Mouse (Mus musculus) neural tube, embryonic 14.5 days (tissue): Measurements from ENCODE around the gene Ap5s1. TPM values are rescaled to one million over a fixed set of nuclear protein-coding genes. Genes with fewer than 3 reads are reported as not detected.

Source experiments
- ATAC-seq: fragments of 200-750 bp; cut with Nextera tagmentation; 2 replicates; pipeline ENCODE4 v1.8.0; 2017; ENCODE audit warnings: low read depth, mild to moderate bottlenecking, moderate TSS enrichment, moderate library complexity
- H3K27ac ChIP-seq: fragments of 300-500 bp; sonication (generic); 2 replicates; pipeline ENCODE4 v1.5.1; 2014; ENCODE audit warnings: low read depth, mild to moderate bottlenecking, control low read depth, low read length, moderate library complexity, mixed read lengths
- H3K27me3 ChIP-seq: fragments of 300-500 bp; sonication (generic); 2 replicates; pipeline ENCODE4 v1.6.1; 2014; ENCODE audit warnings: low read length; ENCODE audit not compliant: control insufficient read depth, insufficient read depth
- H3K36me3 ChIP-seq: fragments of 300-500 bp; sonication (generic); 2 replicates; pipeline ENCODE4 v1.6.1; 2014; ENCODE audit warnings: low read length, mixed read lengths; ENCODE audit not compliant: control insufficient read depth, insufficient read depth
- H3K4me1 ChIP-seq: fragments of 300-500 bp; sonication (generic); 2 replicates; pipeline ENCODE4 v1.6.1; 2014; ENCODE audit warnings: low read length; ENCODE audit not compliant: control insufficient read depth, insufficient read depth
- H3K4me2 ChIP-seq: fragments of 300-500 bp; sonication (generic); 2 replicates; pipeline ENCODE4 v1.6.1; 2014; ENCODE audit warnings: mild to moderate bottlenecking, low read depth, low read length, control low read depth
- H3K4me3 ChIP-seq: fragments of 300-500 bp; sonication (generic); 2 replicates; pipeline ENCODE4 v1.5.1; 2014; ENCODE audit warnings: low read depth, low read length, control low read depth, mixed read lengths
- H3K9ac ChIP-seq: fragments of 300-500 bp; sonication (generic); replicated peaks from 2 replicates; pipeline ENCODE4 v1.6.1; 2014; ENCODE audit warnings: low read depth, mild to moderate bottlenecking, control low read depth, low read length, mixed read lengths
- H3K9me3 ChIP-seq: fragments of 300-500 bp; sonication (generic); 2 replicates; pipeline ENCODE4 v1.6.1; 2016; ENCODE audit warnings: low read length; ENCODE audit not compliant: control insufficient read depth
- WGBS: fragments of 180-500 bp; shearing (Covaris S2); extraction: QIAGEN DNeasy Blood & Tissue Kit; methylation state at CpG from one replicate; pipeline ENCODE4 v1.1.7; 2014; 5-methylcytosine and 5-hydroxymethylcytosine counted together
- polyA plus RNA-seq: library from polyadenylated mRNA; unstranded; fragments of >200 nt; fragmentation: Nextera tagmentation; extraction: Ambion mirVana; gene quantifications from 2 replicates; pipeline ENCODE4 v1.2.1, GENCODE M21; 2014

Gene Ap5s1
- polyA plus RNA-seq: 39.4 and 39.5 TPM in 2 replicates

- Histone ChIP-seq H3K4me1 (peaks cover 5% of the 10 kb centered on the region), H3K27ac (no peak within 1 kb of the TSS), H3K4me2 (no peak within 1 kb of the TSS), H3K36me3 (no peaks in the 10 kb centered on the region), H3K4me3 (no peak within 1 kb of the TSS), H3K27me3 (no peaks in the 10 kb centered on the region), H3K9ac (no peak within 1 kb of the TSS), H3K9me3 (no peaks in the 10 kb centered on the region)
- ATAC-seq: no peak
- WGBS: 84% methylated on average over 4 of the region's 4 CpGs
Observed at GRCm38 (mm10) chr2:131206778-131207177, at the start of gene Ap5s1. Ap5s1 (plus strand) TSS chr2:131207078.

GRCm38 (mm10) chr2:131159491-131159910 lies 47.4 kb upstream of the Ap5s1 start:
- no peaks in the 10 kb centered on the region for H3K36me3 ChIP-seq
- 1% methylated on average over 18 of the region's 18 CpGs for WGBS
- H3K9ac ChIP-seq: peak overlapping the region; percentile 75
- H3K27ac ChIP-seq: peak overlapping the region; percentile 74
- H3K4me1 ChIP-seq: peaks cover 18% of the 10 kb centered on the region
- H3K4me2 ChIP-seq: peak overlapping the region; percentile 96
- peak; percentile 71 for ATAC-seq
- no peaks in the 10 kb centered on the region for H3K9me3 ChIP-seq
- peak overlapping the region; percentile 74 for H3K4me3 ChIP-seq
- H3K27me3 ChIP-seq: no peaks in the 10 kb centered on the region

DNA sequence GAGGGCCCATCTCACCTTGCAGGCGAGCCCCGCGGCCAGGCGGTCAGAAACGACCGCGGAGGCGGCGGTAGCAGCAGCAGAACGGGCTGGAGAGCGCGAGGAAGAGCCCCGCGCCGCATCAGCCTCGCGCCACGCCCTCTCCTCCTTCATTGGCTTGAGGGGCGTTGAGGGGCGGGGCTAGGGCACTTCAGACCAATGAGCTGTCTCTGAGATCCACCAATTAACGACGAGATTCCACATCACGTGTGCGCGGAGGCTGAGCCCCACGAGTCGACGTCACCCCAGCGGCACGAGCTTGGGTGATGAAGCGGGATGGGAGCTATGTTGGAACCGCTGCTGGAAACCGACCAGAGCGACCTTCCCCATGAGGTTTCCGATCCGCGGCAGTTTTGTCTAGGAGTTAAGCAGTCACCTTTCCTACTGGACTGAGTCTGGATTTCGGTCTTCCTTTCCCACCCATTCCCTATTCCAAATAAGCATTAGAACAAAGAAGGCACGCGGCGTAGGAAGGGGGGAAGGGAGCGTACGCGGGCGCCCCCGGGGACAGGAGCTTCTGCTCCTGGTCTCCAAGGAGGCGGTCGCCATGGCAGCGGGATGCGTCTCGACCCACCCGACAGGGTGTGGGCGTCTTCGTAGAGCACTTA lies 46.8 kb upstream of the Ap5s1 start, which contains the start of gene 1700037H04Rik:
TSS of gene 1700037H04Rik (minus strand) at position 144 of the 644 bp plus-strand sequence.
- Histone ChIP-seq H3K4me2 (peak within 1 kb of the TSS; percentile 96), H3K4me3 (peak within 1 kb of the TSS; percentile 74), H3K27ac (peak within 1 kb of the TSS; percentile 89), H3K27me3 (no peaks in the 10 kb centered on the region), H3K4me1 (peaks cover 18% of the 10 kb centered on the region), H3K9me3 (no peaks in the 10 kb centered on the region), H3K36me3 (no peaks in the 10 kb centered on the region), H3K9ac (peak within 1 kb of the TSS; percentile 75)
- peak; percentile 96 for ATAC-seq
- under 1% methylated on average over 53 of the region's 54 CpGs for WGBS

GRCm38 (mm10) chr2:131160671-131161111 lies 46.2 kb upstream of the Ap5s1 start:
- Histone ChIP-seq H3K27ac (peak overlapping the region; percentile 89), H3K4me3 (peak overlapping the region; percentile 74), H3K4me2 (peak overlapping the region; percentile 58), H3K4me1 (peaks cover 18% of the 10 kb centered on the region), H3K9me3 (no peaks in the 10 kb centered on the region), H3K27me3 (no peaks in the 10 kb centered on the region), H3K36me3 (no peaks in the 10 kb centered on the region), H3K9ac (peak overlapping the region; percentile 75)
- WGBS: 1% methylated on average over 17 of the region's 17 CpGs
- ATAC-seq: no peak

- no peak for ATAC-seq
- no peaks in the 10 kb centered on the region for H3K36me3 ChIP-seq
- WGBS: 81% methylated on average over 7 of the region's 7 CpGs
- H3K4me2 ChIP-seq: no peak overlapping the region
- H3K9ac ChIP-seq: no peak overlapping the region
- H3K27me3 ChIP-seq: no peaks in the 10 kb centered on the region
- H3K27ac ChIP-seq: no peak overlapping the region
- no peaks in the 10 kb centered on the region for H3K9me3 ChIP-seq
- H3K4me1 ChIP-seq: peaks cover 2% of the 10 kb centered on the region; the same call in 1 of the 2 replicates
- no peak overlapping the region for H3K4me3 ChIP-seq
Observed at GRCm38 (mm10) chr2:131163924-131164323, 43.0 kb upstream of the Ap5s1 start.

DNA sequence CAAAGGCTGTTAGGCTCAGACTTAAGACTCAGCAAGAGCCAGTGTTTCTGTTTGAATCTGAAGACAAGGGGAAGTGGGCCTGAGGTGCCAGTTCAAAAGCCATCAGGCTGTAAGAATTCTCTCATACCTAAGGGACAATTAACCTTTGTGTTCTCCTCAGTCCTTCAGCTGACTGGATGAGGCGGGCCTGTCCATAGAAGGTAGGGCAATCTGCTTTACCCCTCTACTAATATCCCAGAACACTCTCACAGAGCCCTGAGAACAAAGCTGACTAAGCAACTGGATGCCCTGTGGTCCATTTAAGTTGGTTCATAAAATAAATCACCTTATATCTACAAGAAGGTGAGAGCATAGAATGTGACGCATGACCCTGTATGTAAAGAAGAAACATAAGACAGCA lies 40.7 kb upstream of the Ap5s1 start:
- Histone ChIP-seq H3K4me3 (no peak overlapping the region), H3K4me2 (no peak overlapping the region), H3K9ac (no peak overlapping the region), H3K9me3 (no peaks in the 10 kb centered on the region), H3K27ac (no peak overlapping the region), H3K36me3 (no peaks in the 10 kb centered on the region), H3K4me1 (no peaks in the 10 kb centered on the region; the same call in 1 of the 2 replicates), H3K27me3 (no peaks in the 10 kb centered on the region)
- ATAC-seq: no peak
- 82% methylated on average over 2 of the region's 2 CpGs for WGBS

- ATAC-seq: no peak
- no peaks in the 10 kb centered on the region for H3K36me3 ChIP-seq
- no peaks in the 10 kb centered on the region; the same call in 1 of the 2 replicates for H3K4me1 ChIP-seq
- no peak overlapping the region for H3K4me2 ChIP-seq
- H3K27me3 ChIP-seq: peaks cover 9% of the 10 kb centered on the region
- no peak overlapping the region for H3K9ac ChIP-seq
- H3K9me3 ChIP-seq: no peaks in the 10 kb centered on the region
- no peak overlapping the region for H3K4me3 ChIP-seq
- 88% methylated on average over 6 of the region's 6 CpGs for WGBS
- H3K27ac ChIP-seq: no peak overlapping the region
Observed at GRCm38 (mm10) chr2:131167984-131168383, 38.9 kb upstream of the Ap5s1 start.

DNA sequence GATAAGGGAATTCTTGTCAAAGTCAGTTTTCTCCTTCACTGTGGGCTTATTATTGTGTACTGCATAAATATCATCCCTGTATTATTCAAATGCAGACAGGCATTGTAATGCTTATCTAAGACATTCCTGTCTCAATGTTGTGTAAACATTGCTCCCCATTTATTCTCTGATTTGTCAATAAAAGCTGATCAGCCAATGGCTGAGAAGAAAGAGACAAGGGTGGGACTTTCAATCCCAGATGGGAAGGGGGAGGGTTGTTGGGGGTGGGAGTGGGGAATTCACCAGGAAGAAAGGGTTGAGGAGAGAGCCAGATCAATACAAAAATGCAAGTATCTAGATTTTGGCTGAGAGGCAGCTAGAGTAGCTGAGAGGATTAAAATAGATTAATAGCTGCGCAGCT lies 38.0 kb upstream of the Ap5s1 start:
- no peak overlapping the region for H3K9ac ChIP-seq
- H3K9me3 ChIP-seq: no peaks in the 10 kb centered on the region
- no peak overlapping the region for H3K4me2 ChIP-seq
- H3K4me1 ChIP-seq: peaks cover under 1% of the 10 kb centered on the region; the same call in 1 of the 2 replicates
- no peak for ATAC-seq
- H3K36me3 ChIP-seq: no peaks in the 10 kb centered on the region
- 75% methylated on average over 1 of the region's 1 CpGs for WGBS
- H3K27ac ChIP-seq: no peak overlapping the region
- H3K4me3 ChIP-seq: no peak overlapping the region
- peaks cover 9% of the 10 kb centered on the region for H3K27me3 ChIP-seq

GRCm38 (mm10) chr2:131170936-131171335 lies 35.9 kb upstream of the Ap5s1 start:
- Histone ChIP-seq H3K4me3 (no peak overlapping the region), H3K4me2 (no peak overlapping the region), H3K36me3 (no peaks in the 10 kb centered on the region), H3K9ac (no peak overlapping the region), H3K27me3 (peaks cover 9% of the 10 kb centered on the region), H3K27ac (no peak overlapping the region), H3K9me3 (no peaks in the 10 kb centered on the region), H3K4me1 (peaks cover 6% of the 10 kb centered on the region; the same call in 1 of the 2 replicates)
- no peak for ATAC-seq
- WGBS: 19% methylated on average over 9 of the region's 9 CpGs
